Mouse (Mus musculus): ENCODE data around the gene Clstn2.

The Clstn2 gene

GRCm38 (mm10) chr9:97793661-97794060 lies 239.3 kb downstream of the Clstn2 start:
- in situ Hi-C loops (cut with MboI; ENCODE audit: unreplicated experiment in 2 of 2) = no loop called here

GRCm38 (mm10) chr9:97788151-97788670 lies 244.8 kb downstream of the Clstn2 start:
- in situ Hi-C loops (cut with MboI; ENCODE audit: unreplicated experiment in 2 of 2) = no loop called here

- in situ Hi-C loops (cut with MboI; ENCODE audit: unreplicated experiment in 2 of 2) = no loop called here
These were observed 252.9 kb downstream of the Clstn2 start for GRCm38 (mm10) chr9:97780032-97780616.

- in situ Hi-C loops (cut with MboI; ENCODE audit: unreplicated experiment in 2 of 2) = no loop called here
These were observed 257.2 kb downstream of the Clstn2 start for GRCm38 (mm10) chr9:97775770-97776169.

- in situ Hi-C loops (cut with MboI; ENCODE audit: unreplicated experiment in 2 of 2) = no loop called here
These were observed 258.0 kb downstream of the Clstn2 start for GRCm38 (mm10) chr9:97774991-97775390.

- in situ Hi-C loops (cut with MboI; ENCODE audit: unreplicated experiment in 2 of 2) = no loop called here
These were observed 259.1 kb downstream of the Clstn2 start for GRCm38 (mm10) chr9:97773911-97774310.

- in situ Hi-C loops (cut with MboI; ENCODE audit: unreplicated experiment in 2 of 2) = no loop called here
These were observed 260.6 kb downstream of the Clstn2 start for GRCm38 (mm10) chr9:97772431-97772830.

- in situ Hi-C loops (cut with MboI; ENCODE audit: unreplicated experiment in 2 of 2) = no loop called here
These were observed 263.6 kb downstream of the Clstn2 start for GRCm38 (mm10) chr9:97769331-97769730.

- in situ Hi-C loops (cut with MboI; ENCODE audit: unreplicated experiment in 2 of 2) = no loop called here
These were observed 267.7 kb downstream of the Clstn2 start for GRCm38 (mm10) chr9:97765251-97765767.

- in situ Hi-C loops (cut with MboI; ENCODE audit: unreplicated experiment in 2 of 2) = no loop called here
These were observed 269.9 kb downstream of the Clstn2 start for GRCm38 (mm10) chr9:97763048-97763447.

- in situ Hi-C loops (cut with MboI; ENCODE audit: unreplicated experiment in 2 of 2) = no loop called here
These were observed 277.2 kb downstream of the Clstn2 start for GRCm38 (mm10) chr9:97755599-97756270.

GRCm38 (mm10) chr9:97753715-97754114 lies 279.3 kb downstream of the Clstn2 start:
- in situ Hi-C loops (cut with MboI; ENCODE audit: unreplicated experiment in 2 of 2) = no loop called here

GRCm38 (mm10) chr9:97746574-97746973 lies 286.4 kb downstream of the Clstn2 start:
- in situ Hi-C loops (cut with MboI; ENCODE audit: unreplicated experiment in 2 of 2) = no loop called here

GRCm38 (mm10) chr9:97727715-97728486 lies 305.1 kb downstream of the Clstn2 start:
- in situ Hi-C loops (cut with MboI; ENCODE audit: unreplicated experiment in 2 of 2) = no loop called here

- in situ Hi-C loops (cut with MboI; ENCODE audit: unreplicated experiment in 2 of 2) = no loop called here
These were observed 315.3 kb downstream of the Clstn2 start for GRCm38 (mm10) chr9:97717728-97718127.

GRCm38 (mm10) chr9:97717005-97717404 lies 316.0 kb downstream of the Clstn2 start:
- in situ Hi-C loops (cut with MboI; ENCODE audit: unreplicated experiment in 2 of 2) = no loop called here

GRCm38 (mm10) chr9:97712888-97713287 lies 320.1 kb downstream of the Clstn2 start:
- in situ Hi-C loops (cut with MboI; ENCODE audit: unreplicated experiment in 2 of 2) = no loop called here

GRCm38 (mm10) chr9:97703901-97704503 lies 329.0 kb downstream of the Clstn2 start:
- in situ Hi-C loops (cut with MboI; ENCODE audit: unreplicated experiment in 2 of 2) = no loop called here

- in situ Hi-C loops (cut with MboI; ENCODE audit: unreplicated experiment in 2 of 2) = no loop called here
These were observed 330.0 kb downstream of the Clstn2 start for GRCm38 (mm10) chr9:97702989-97703388.

GRCm38 (mm10) chr9:97699983-97700382 lies 333.0 kb downstream of the Clstn2 start:
- in situ Hi-C loops (cut with MboI; ENCODE audit: unreplicated experiment in 2 of 2) = no loop called here

- in situ Hi-C loops (cut with MboI; ENCODE audit: unreplicated experiment in 2 of 2) = no loop called here
These were observed 334.0 kb downstream of the Clstn2 start for GRCm38 (mm10) chr9:97699020-97699419.
